Mouse (Mus musculus) midbrain, embryonic 11.5 days (tissue): ENCODE results near the gene Nipal4. TPM values are rescaled to one million over a fixed set of nuclear protein-coding genes. Genes with fewer than 3 reads are reported as not detected.
A peak's percentile ranks its signal among the peaks of the same experiment; 100 is the strongest.
"Not testable (repeated sequence)": the region's sequence is repeated elsewhere in the genome, so short reads cannot be mapped to it uniquely, and the experiment has no call there.

Experiments
- ATAC-seq: fragments of 200-750 bp; cut with Nextera tagmentation; 2 replicates; pipeline ENCODE4 v1.8.0; 2017; ENCODE audit warnings: moderate TSS enrichment, moderate library complexity; ENCODE audit not compliant: low FRiP score
- DNase-seq: peaks from one replicate; pipeline ENCODE4 v3.0.0; 2015; ENCODE audit warnings: low spot score; ENCODE audit errors: missing footprints
- H3K27ac ChIP-seq: fragments of 300-500 bp; sonication (generic); 2 replicates; pipeline ENCODE4 v1.5.1; 2014; ENCODE audit warnings: low read depth, low read length
- H3K27me3 ChIP-seq: fragments of 300-500 bp; sonication (generic); 2 replicates; pipeline ENCODE4 v1.6.1; 2014; ENCODE audit warnings: mild to moderate bottlenecking, low read length, moderate library complexity, mixed read lengths; ENCODE audit not compliant: control insufficient read depth, insufficient read depth
- H3K36me3 ChIP-seq: fragments of 300-500 bp; sonication (generic); 2 replicates; pipeline ENCODE4 v1.6.1; 2014; ENCODE audit warnings: mild to moderate bottlenecking, low read length, moderate library complexity, mixed read lengths; ENCODE audit not compliant: control insufficient read depth, insufficient read depth
- H3K4me1 ChIP-seq: fragments of 300-500 bp; sonication (generic); 2 replicates; pipeline ENCODE4 v1.6.1; 2014; ENCODE audit warnings: low read length; ENCODE audit not compliant: control insufficient read depth, insufficient read depth
- H3K4me2 ChIP-seq: fragments of 300-500 bp; sonication (generic); 2 replicates; pipeline ENCODE4 v1.6.1; 2014; ENCODE audit warnings: mild to moderate bottlenecking, moderate library complexity
- H3K4me3 ChIP-seq: fragments of 300-500 bp; sonication (generic); 2 replicates; pipeline ENCODE4 v1.5.1; 2014; ENCODE audit warnings: low read depth, low read length
- H3K9ac ChIP-seq: fragments of 300-500 bp; sonication (generic); 2 replicates; pipeline ENCODE4 v1.6.1; 2014; ENCODE audit warnings: low read length
- H3K9me3 ChIP-seq: fragments of 300-500 bp; sonication (generic); 2 replicates; pipeline ENCODE4 v1.6.1; 2016; ENCODE audit warnings: low read length; ENCODE audit not compliant: control insufficient read depth
- WGBS: fragments of 180-500 bp; shearing (Covaris S2); extraction: QIAGEN DNeasy Blood & Tissue Kit; methylation state at CpG from one replicate; pipeline ENCODE4 v1.1.7; 2014; 5-methylcytosine and 5-hydroxymethylcytosine counted together
- polyA plus RNA-seq: library from polyadenylated mRNA; unstranded; fragments of >200 nt; fragmentation: Nextera tagmentation; extraction: Ambion mirVana; gene quantifications from 2 replicates; pipeline ENCODE4 v1.2.1, GENCODE M21; 2014

Nipal4 gene
- polyA plus RNA-seq, 1 experiment from 2014 or later = 1.0 TPM

- H3K36me3 ChIP-seq = no peaks in the 10 kb centered on the region; the same call in 1 of the 2 replicates
- no peak overlapping the region for H3K4me3 ChIP-seq
- 66% methylated on average over 10 of the region's 10 CpGs for WGBS
- 0 out of 2 replicates have a peak, but pooled peaks cover 2% of the 10 kb centered on the region for H3K4me1 ChIP-seq
- no peak for ATAC-seq
- H3K4me2 ChIP-seq = no peak overlapping the region
- no peak overlapping the region for H3K9ac ChIP-seq
- H3K27ac ChIP-seq = no peak overlapping the region
- no peaks in the 10 kb centered on the region for H3K27me3 ChIP-seq
- DNase-seq = no peak
- H3K9me3 ChIP-seq = no peaks in the 10 kb centered on the region
These were observed 36.2 kb upstream of the Nipal4 start for GRCm38 (mm10) chr11:46202547-46202887.

- H3K36me3 ChIP-seq = no peaks in the 10 kb centered on the region
- ATAC-seq = no peak
- no peak for DNase-seq
These were observed 35.6 kb upstream of the Nipal4 start for GRCm38 (mm10) chr11:46201636-46202546.

GRCm38 (mm10) chr11:46200664-46201063, 34.4 kb upstream of the Nipal4 start:
- Histone ChIP-seq H3K4me3 (no peak overlapping the region), H3K27me3 (no peaks in the 10 kb centered on the region), H3K36me3 (no peaks in the 10 kb centered on the region), H3K9me3 (no peaks in the 10 kb centered on the region), H3K4me1 (0 out of 2 replicates have a peak, but pooled peaks cover 2% of the 10 kb centered on the region), H3K9ac (no peak overlapping the region), H3K27ac (no peak overlapping the region), H3K4me2 (no peak overlapping the region)
- ATAC-seq (no peak), DNase-seq (no peak)
- WGBS = 94% methylated on average over 11 of the region's 11 CpGs

More at GRCm38 (mm10) chr11:46201636-46202546, 35.6 kb upstream of the Nipal4 start:
- 76% methylated on average over 20 of the region's 20 CpGs for WGBS
- Histone ChIP-seq H3K4me2 (no peak overlapping the region), H3K4me3 (no peak overlapping the region), H3K4me1 (0 out of 2 replicates have a peak, but pooled peaks cover 2% of the 10 kb centered on the region), H3K9ac (no peak overlapping the region), H3K27ac (no peak overlapping the region), H3K27me3 (no peaks in the 10 kb centered on the region), H3K9me3 (no peaks in the 10 kb centered on the region)

- no peaks in the 10 kb centered on the region for H3K9me3 ChIP-seq
- WGBS = 72% methylated on average over 4 of the region's 4 CpGs
- H3K36me3 ChIP-seq = no peaks in the 10 kb centered on the region; the same call in 1 of the 2 replicates
These were observed 27.9 kb upstream of the Nipal4 start for GRCm38 (mm10) chr11:46194175-46194574.

GRCm38 (mm10) chr11:46188283-46188682, 22.0 kb upstream of the Nipal4 start:
- DNase-seq (peak; percentile 73), ATAC-seq (no peak)
- Histone ChIP-seq H3K27ac (no peak overlapping the region), H3K9me3 (no peaks in the 10 kb centered on the region), H3K4me2 (no peak overlapping the region), H3K4me1 (no peaks in the 10 kb centered on the region), H3K4me3 (no peak overlapping the region), H3K9ac (no peak overlapping the region), H3K36me3 (no peaks in the 10 kb centered on the region; the same call in 1 of the 2 replicates), H3K27me3 (no peaks in the 10 kb centered on the region)
- 78% methylated on average over 2 of the region's 2 CpGs for WGBS

More at GRCm38 (mm10) chr11:46194175-46194574, 27.9 kb upstream of the Nipal4 start:
- Histone ChIP-seq H3K4me3 (no peak overlapping the region), H3K4me2 (no peak overlapping the region), H3K27me3 (no peaks in the 10 kb centered on the region), H3K4me1 (no peaks in the 10 kb centered on the region), H3K9ac (no peak overlapping the region), H3K27ac (no peak overlapping the region)
- DNase-seq (peak; percentile 37), ATAC-seq (no peak)

- DNase-seq (peak; percentile 45), ATAC-seq (no peak)
- no peak overlapping the region for H3K9ac ChIP-seq
- 55% methylated on average over 4 of the region's 4 CpGs for WGBS
- no peak overlapping the region for H3K27ac ChIP-seq
- H3K4me2 ChIP-seq = no peak overlapping the region
- no peaks in the 10 kb centered on the region for H3K9me3 ChIP-seq
- H3K4me1 ChIP-seq = no peaks in the 10 kb centered on the region
- no peaks in the 10 kb centered on the region for H3K36me3 ChIP-seq
- no peak overlapping the region for H3K4me3 ChIP-seq
- H3K27me3 ChIP-seq = no peaks in the 10 kb centered on the region
These were observed 19.2 kb upstream of the Nipal4 start for GRCm38 (mm10) chr11:46185486-46185885.

GRCm38 (mm10) chr11:46184946-46185345, 18.6 kb upstream of the Nipal4 start:
- no peaks in the 10 kb centered on the region for H3K9me3 ChIP-seq
- H3K4me2 ChIP-seq = no peak overlapping the region

GRCm38 (mm10) chr11:46182031-46182430, 15.7 kb upstream of the Nipal4 start:
- H3K36me3 ChIP-seq, H3K4me2 ChIP-seq, ATAC-seq, H3K9ac ChIP-seq, H3K27me3 ChIP-seq, H3K4me1 ChIP-seq, H3K27ac ChIP-seq, H3K4me3 ChIP-seq, H3K9me3 ChIP-seq: not testable (repeated sequence)
- peak; percentile 53 for DNase-seq
- 91% methylated on average over 1 of the region's 1 CpGs for WGBS

More at GRCm38 (mm10) chr11:46184946-46185345, 18.6 kb upstream of the Nipal4 start:
- H3K36me3 ChIP-seq = no peaks in the 10 kb centered on the region
- no peak overlapping the region for H3K9ac ChIP-seq
- ATAC-seq = no peak
- no peak overlapping the region for H3K27ac ChIP-seq
- 75% methylated on average over 3 of the region's 3 CpGs for WGBS
- no peaks in the 10 kb centered on the region for H3K4me1 ChIP-seq
- no peaks in the 10 kb centered on the region for H3K27me3 ChIP-seq
- no peak overlapping the region for H3K4me3 ChIP-seq
- DNase-seq = peak; percentile 56

- Histone ChIP-seq H3K9ac (no peak overlapping the region), H3K27ac (no peak overlapping the region), H3K4me2 (no peak overlapping the region), H3K9me3 (no peaks in the 10 kb centered on the region), H3K36me3 (no peaks in the 10 kb centered on the region), H3K27me3 (no peaks in the 10 kb centered on the region), H3K4me1 (no peaks in the 10 kb centered on the region), H3K4me3 (no peak overlapping the region)
- WGBS = 83% methylated on average over 10 of the region's 10 CpGs
- DNase-seq = peak; percentile 8
- no peak for ATAC-seq
These were observed 11.1 kb upstream of the Nipal4 start for GRCm38 (mm10) chr11:46177246-46178043.
